In the genomic region with DNA sequence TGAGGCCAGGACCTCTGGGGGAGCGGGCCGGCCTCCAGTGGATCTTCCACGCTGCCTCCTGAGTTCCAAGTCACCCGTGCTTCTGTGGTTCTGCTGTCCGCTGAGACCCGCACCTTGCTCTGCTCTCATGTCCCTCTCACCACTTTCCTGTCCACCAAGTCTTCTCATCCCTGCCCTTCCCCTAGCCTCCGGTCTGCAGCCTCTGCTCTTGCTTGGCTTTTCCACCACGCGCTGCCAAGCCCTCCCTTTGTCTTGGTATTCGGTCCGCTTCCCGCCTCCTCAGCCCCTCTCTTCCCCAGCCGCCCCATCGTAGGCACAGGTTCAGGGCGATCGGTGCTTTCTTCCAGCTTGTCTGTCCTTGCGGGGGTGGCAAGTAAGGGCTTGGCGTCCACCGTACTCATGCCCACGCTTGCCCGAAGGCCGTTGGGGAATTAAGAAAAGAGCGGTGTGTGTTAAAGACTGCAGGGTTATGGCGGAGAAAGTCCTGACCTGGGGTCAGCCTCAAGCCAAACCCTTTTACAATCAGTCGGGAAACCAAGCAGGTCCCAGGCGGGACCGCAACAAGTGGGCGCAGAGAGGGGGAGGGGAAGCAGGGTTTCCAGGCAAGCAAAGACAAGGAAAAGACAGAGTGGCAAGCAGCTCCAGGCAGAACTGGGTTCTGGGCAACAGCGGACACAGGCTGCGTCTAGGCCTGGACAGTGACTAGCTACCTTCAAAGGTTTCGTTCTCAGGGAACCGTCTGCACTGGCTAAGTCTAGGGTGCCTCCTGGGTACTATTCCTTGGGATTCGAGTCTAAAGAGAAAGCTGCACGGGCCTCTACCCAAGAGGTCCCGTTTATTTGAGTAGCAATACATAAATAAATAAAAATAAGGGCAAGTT, we compare ENCODE assay signal across 11 mouse cellular contexts. TPM values are rescaled to one million over a fixed set of nuclear protein-coding genes. Genes with fewer than 3 reads are reported as not detected.
DNase-seq lines count a peak whose midpoint lies in the region; ATAC-seq lines count a peak whose summit lies in the region.
"Had no signal": no experiment of that assay in that cellular context is flagged by ENCODE, and none has a peak within 500 bp of the region (broad histone marks: within the 10 kb centered on the region; RNA-seq: fewer than 3 reads in every experiment).

No protein-coding gene starts in this region.

- H3K27ac ChIP-seq in heart, embryonic 10.5 days, result no peak overlapping the region
- H3K27ac ChIP-seq in forebrain, embryonic 14.5 days (ENCODE audit: low read depth, low read length), result peak overlapping the region; percentile 95
- H3K27ac ChIP-seq in midbrain, embryonic 10.5 days (replicated peaks), result peak overlapping the region; percentile 97
- H3K27ac ChIP-seq: heart, adult 2 months; kidney, postnatal 0 days; liver, embryonic 13.5 days had no signal

- peak; percentile 29 for ATAC-seq in forebrain, embryonic 14.5 days

- under 1% methylated on average over 35 of the region's 35 CpGs for WGBS in heart, embryonic 10.5 days
- 1% methylated on average over 35 of the region's 35 CpGs for WGBS in forebrain, embryonic 14.5 days
- under 1% methylated on average over 35 of the region's 35 CpGs for WGBS in midbrain, embryonic 10.5 days

- peak overlapping the region; percentile 89 for H3K4me2 ChIP-seq in forebrain, embryonic 14.5 days (ENCODE audit: low read length)
- H3K4me2 ChIP-seq: liver, embryonic 13.5 days had no signal

- H3K4me3 ChIP-seq in heart, embryonic 10.5 days, result 0 out of 2 replicates have a peak overlapping the region, but pooled peaks have one; percentile 19
- H3K4me3 ChIP-seq in forebrain, embryonic 14.5 days (ENCODE audit: low read depth, low read length), result peak overlapping the region; percentile 73
- peak overlapping the region; percentile 69 for H3K4me3 ChIP-seq in midbrain, embryonic 10.5 days
- H3K4me3 ChIP-seq: heart, adult 2 months; liver, embryonic 13.5 days had no signal

- peaks cover 21% of the 10 kb centered on the region for H3K4me1 ChIP-seq in heart, embryonic 10.5 days
- peaks cover 37% of the 10 kb centered on the region for H3K4me1 ChIP-seq in forebrain, embryonic 14.5 days (ENCODE audit: control insufficient read depth, insufficient read depth, low read length)
- H3K4me1 ChIP-seq in midbrain, embryonic 10.5 days, result peaks cover 74% of the 10 kb centered on the region
- H3K4me1 ChIP-seq: liver, embryonic 13.5 days had no signal

- no peaks in the 10 kb centered on the region for H3K9me3 ChIP-seq in heart, embryonic 10.5 days
- no peaks in the 10 kb centered on the region for H3K9me3 ChIP-seq in forebrain, embryonic 14.5 days (replicated peaks; ENCODE audit: control insufficient read depth, low read length)
- H3K9me3 ChIP-seq in midbrain, embryonic 10.5 days (replicated peaks), result no peaks in the 10 kb centered on the region
- H3K9me3 ChIP-seq: liver, embryonic 13.5 days had no signal

- H3K36me3 ChIP-seq in heart, embryonic 10.5 days, result no peaks in the 10 kb centered on the region
- H3K36me3 ChIP-seq in forebrain, embryonic 14.5 days (ENCODE audit: control insufficient read depth, insufficient read depth, low read length), result peaks cover 8% of the 10 kb centered on the region
- peaks cover 19% of the 10 kb centered on the region for H3K36me3 ChIP-seq in midbrain, embryonic 10.5 days
- H3K36me3 ChIP-seq: liver, embryonic 13.5 days had no signal

- peaks cover 100% of the 10 kb centered on the region for H3K27me3 ChIP-seq in heart, embryonic 10.5 days (ENCODE audit: insufficient read depth, poor library complexity, severe bottlenecking)
- H3K27me3 ChIP-seq in forebrain, embryonic 14.5 days (replicated peaks; ENCODE audit: control insufficient read depth, insufficient read depth, low read length), result peaks cover 4% of the 10 kb centered on the region; the same call in 1 of the 2 replicates
- H3K27me3 ChIP-seq in midbrain, embryonic 10.5 days (ENCODE audit: low read depth, poor library complexity, severe bottlenecking), result peaks cover 97% of the 10 kb centered on the region

- DNase-seq in heart, embryonic 10.5 days (ENCODE audit: low spot score), result no peak
- no peak for DNase-seq in heart, postnatal 25 days (ENCODE audit: low spot score)
- peak; percentile 41 for DNase-seq in R1 (ENCODE audit: low read depth, low spot score)
- DNase-seq in forebrain, embryonic 14.5 days (ENCODE audit: low spot score), result peak; percentile 66
- peak; percentile 82 for DNase-seq in midbrain, embryonic 10.5 days (ENCODE audit: low spot score)
- DNase-seq in urinary bladder, postnatal 10 days (ENCODE audit: low spot score), result no peak
- no peak for DNase-seq in frontal cortex, postnatal 10 days (ENCODE audit: low spot score in 2 of 2)
- DNase-seq in urinary bladder, adult 2 months (ENCODE audit: low spot score), result no peak
- DNase-seq: heart, adult 2 months; liver, embryonic 13.5 days had no signal

- H3K9ac ChIP-seq in forebrain, embryonic 14.5 days (ENCODE audit: low read length), result peak overlapping the region; percentile 83
- H3K9ac ChIP-seq: liver, embryonic 13.5 days had no signal

- intact Hi-C loops in heart, postnatal 25 days (cut with DNase I), result no loop called here

RNA-seq across cellular contexts. Expression of gene Sox1, which starts 6.5 kb away (rescaled TPM):
- polyA plus RNA-seq in heart, embryonic 10.5 days (2016; fragmentation: Nextera tagmentation; extraction: Ambion mirVana), result not detected in 2 replicates
- not detected for total RNA-seq in heart, postnatal 25 days (2021)
- polyA plus RNA-seq in forebrain, embryonic 14.5 days (2014; fragmentation: Nextera tagmentation; extraction: Ambion mirVana), result 5.7 and 6.1 TPM in 2 replicates
- 3.2 and 3.4 TPM in 2 replicates for polyA plus RNA-seq in midbrain, embryonic 10.5 days (2016; fragmentation: Nextera tagmentation; extraction: Ambion mirVana)
- polyA plus RNA-seq in urinary bladder, adult 2 months (2012; rRNA removed), result not detected in 2 replicates
- total RNA-seq: heart, adult 2 months had no signal
- polyA plus RNA-seq: heart, adult 2 months; kidney, postnatal 0 days; liver, embryonic 13.5 days had no signal

Comparison
In these comparisons a context has a peak if more than half of its experiments do, and no peak if none do; other contexts are left out.
1. DNase-seq: peak in R1 (single experiment), forebrain, embryonic 14.5 days (single experiment) and midbrain, embryonic 10.5 days (single experiment); none in heart, embryonic 10.5 days (single experiment), heart, postnatal 25 days (single experiment), urinary bladder, postnatal 10 days (single experiment), frontal cortex, postnatal 10 days (0 of 2) and urinary bladder, adult 2 months (single experiment).
2. H3K4me3 ChIP-seq: peak in every context shown above with its lines; median percentile 73 in forebrain, embryonic 14.5 days; 69 in midbrain, embryonic 10.5 days; 19 in heart, embryonic 10.5 days.